Mouse (Mus musculus) spleen, postnatal 4 days (tissue): ENCODE data around the gene Matn3.

Experiments
- DNase-seq, 2 experiments: peaks; one replicate each; pipeline ENCODE4 v3.0.0; 2022; ENCODE audit warnings: low spot score in 2 of 2

The Matn3 gene

DNA sequence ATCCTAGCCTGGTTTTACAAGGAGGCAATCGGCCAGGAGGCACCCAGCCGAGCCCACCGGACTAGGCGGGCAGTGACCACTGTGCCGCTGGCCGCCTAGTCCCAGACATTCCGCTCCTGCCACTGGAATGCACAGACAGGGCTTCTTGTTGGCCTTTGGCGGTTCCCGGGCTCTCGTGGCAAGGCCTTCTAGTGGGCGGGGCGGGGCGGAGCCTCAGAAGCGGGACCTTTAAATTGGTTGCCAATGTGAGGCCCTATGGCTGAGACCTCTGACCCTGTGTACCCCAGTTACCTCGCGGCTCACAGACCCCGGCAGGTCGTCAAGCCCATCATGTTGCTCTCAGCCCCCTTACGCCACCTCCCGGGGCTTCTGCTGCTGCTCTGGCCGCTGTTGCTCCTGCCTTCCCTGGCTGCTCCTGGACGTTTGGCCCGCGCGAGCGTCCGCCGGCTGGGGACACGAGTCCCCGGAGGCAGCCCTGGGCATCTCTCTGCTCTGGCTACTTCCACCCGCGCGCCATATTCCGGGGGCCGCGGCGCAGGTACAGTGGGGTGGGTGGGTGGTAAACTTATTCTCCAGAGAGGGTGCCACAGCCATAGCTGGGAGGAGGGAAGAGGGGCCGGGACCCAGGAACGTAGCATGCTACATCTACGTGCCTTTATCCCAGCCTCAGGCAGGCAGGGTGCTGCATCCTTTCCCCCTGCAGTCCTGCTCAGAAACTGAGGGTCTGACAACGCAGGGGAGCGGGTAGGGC, at the start of gene Matn3:
Gene Matn3, plus strand, starts transcription at position 216 of the 751 bp plus-strand sequence.
- DNase-seq: peak; percentile 42 to 74

DNA sequence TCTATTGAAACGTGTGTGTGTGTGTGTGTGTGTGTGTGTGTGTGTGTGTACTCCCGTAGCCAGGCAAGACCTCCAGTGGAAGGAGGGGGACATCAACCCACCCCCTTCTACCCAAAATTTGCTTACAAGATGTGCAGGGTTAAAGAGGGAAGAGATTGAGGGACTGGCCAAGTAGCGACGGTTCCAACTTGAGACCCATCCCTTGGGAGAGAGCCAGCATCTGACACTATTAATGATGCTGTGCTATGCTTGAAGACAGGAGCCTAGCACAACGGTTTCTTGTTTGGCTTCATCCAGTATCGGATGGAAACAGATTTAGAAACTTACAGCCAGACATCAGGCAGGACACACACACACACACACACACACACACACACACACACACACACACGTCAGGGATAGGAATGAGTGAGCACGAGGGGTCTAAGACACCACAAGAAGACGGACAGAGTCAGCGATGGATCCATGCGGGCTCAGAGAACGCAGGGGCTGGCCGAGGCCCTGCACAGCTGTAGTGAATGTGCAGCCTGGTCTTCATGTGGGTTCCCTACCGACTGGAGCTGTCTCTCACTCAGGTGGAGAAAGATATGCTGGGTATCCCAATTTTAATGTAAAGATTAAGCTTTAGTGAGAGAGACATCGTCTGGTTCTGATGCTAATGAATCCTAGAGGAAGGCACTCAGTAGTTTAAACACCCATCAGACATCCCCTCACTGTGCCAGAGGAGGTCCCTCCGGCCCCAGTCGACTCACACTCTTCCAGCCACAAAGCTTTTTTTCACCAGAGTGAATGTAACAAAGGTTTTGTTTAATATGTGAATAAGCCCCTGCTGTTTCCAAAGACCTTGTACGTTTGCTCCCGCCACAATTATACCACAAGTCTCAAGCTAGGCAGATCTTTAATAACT, 48.6 kb upstream of the Matn3 start:
- DNase-seq: no peak

DNA sequence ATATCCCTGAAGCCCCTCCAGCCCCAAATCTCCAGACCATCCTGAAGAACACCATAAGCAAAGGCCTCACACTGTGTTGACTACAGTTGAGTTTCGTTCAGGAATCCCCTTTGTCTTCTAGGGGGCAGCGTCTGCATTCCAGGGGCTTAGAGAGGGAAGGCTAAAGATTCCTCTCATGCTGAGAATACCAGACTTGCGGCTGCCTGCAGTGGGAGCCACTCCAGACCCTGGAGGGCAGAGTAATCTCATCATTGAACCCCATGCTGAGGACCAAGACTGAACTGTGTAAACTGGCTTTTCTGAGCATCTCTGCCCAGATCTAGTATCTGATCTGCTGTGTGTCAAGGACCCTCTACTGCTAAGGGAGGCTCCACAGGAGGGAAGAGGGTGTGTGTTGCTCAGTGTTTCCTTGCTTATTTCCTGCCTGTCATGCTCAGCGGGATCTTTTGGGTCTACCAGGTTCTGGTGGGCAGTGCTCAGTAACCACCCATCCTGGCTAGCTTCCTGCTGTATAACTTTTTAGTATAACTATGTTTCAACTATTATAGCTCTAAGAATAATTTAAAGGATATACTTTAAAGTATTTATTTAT, 47.5 kb upstream of the Matn3 start:
- DNase-seq: no peak

DNA sequence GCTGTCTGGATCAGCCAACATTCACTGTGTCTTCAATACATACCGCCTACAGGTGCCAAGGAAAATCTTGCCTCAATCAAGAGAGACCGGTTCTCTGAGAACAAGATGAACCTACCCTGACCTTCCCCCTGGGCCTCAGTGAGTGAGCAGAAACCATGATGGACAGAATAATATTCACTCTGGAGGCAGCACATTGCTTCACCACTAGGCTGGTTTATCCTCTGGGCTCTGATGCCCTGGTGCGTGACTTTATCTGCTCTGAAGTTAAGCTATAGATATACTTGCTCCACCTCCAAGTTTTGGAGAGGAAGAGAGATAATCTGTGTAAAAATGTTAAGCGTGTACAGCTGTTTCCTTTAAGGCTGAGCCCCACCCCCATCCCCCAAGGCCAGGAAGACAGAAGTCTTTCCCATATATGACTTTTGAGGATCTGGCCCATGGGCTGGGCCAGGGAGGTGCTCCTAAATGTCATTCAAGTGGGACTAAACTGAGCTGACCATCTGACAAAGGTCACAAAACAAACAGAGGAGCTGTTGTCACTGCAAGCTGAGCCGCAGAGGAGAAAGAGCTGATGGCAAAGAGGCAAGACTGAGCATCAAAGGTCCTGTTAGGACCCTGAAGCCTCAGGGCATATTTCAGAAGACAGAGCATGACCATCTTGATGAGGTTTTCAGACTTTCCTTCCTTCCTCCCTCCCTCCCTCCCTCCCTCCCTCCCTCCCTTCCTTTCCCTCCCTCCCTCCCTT, 46.6 kb upstream of the Matn3 start:
- no peak for DNase-seq

DNA sequence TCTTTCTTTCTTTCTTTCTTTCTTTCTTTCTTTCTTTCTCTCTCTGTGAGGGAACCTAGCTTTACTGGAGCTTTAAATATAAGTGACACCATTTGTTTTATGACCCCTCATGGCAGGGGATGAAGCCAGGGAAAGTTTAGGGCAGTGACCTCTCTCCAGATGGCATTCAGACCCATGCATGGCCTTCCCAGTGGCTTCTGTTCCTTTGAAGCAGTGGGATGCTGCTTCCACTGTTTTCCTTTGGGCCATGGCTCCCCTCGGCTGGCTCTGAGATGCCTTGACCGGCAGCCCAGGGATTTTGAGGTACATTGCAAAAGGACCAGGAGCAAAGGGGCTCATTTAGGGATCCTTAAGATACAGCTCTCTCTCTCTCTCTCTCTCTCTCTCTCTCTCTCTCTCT, 45.8 kb upstream of the Matn3 start:
- DNase-seq: no peak

DNA sequence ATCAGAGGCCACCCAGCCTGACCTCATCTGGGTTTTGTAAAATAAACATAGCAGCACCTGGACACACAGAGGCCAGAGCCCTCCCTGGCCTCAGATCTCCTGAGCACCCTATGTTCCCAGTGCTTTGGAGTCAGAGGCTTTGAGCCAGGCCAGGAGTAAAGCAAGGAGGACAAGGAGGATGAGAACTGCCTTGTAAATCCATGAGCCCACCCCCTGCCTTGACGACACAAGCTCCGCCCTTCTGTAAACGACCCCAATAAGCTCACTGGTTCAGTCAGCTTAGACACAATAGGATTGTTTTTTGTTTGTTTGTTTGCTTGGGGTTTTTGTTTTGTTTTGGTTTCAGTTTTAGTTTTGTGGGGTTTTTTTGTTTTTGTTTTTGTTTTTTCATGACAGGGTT, 45.2 kb upstream of the Matn3 start:
- no peak for DNase-seq

DNA sequence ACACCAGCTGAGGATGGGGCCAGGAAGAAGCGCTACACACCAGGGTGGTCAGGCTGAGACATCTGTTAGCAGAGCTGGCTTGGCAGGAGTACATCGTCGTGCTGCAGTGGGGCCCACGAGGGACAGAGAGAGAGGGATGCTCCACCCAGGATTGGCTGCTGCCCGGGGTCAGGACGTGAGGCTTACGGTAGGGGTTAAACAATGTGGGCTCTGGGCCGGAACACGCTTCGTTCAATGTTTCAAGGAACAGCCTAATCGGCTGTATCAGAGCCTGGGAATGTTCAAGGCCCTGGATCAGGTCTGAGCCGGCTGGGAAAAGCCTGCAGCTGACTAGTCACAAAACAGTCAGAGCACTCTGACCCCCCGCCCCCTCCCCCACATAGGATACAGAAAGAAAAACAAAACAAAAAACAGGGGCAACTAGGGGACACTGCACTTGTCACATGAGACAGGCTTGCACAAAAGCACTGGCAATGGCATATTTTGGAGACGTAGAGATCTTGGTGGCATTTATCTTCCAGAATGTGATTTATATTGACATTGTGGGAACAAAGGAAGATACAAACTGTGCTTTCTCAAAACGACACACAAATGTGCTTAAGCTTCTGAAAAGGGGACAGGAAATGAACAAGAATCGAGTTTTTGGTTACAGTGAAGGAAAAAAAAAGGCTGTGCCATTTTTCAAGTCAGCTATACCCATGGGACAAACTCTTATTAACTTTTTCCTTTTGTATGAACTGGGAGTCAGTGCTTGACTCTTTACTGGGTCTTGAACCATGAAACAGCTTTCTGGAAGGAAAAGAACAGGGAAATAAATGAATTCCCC, 34.7 kb upstream of the Matn3 start:
- DNase-seq: no peak

DNA sequence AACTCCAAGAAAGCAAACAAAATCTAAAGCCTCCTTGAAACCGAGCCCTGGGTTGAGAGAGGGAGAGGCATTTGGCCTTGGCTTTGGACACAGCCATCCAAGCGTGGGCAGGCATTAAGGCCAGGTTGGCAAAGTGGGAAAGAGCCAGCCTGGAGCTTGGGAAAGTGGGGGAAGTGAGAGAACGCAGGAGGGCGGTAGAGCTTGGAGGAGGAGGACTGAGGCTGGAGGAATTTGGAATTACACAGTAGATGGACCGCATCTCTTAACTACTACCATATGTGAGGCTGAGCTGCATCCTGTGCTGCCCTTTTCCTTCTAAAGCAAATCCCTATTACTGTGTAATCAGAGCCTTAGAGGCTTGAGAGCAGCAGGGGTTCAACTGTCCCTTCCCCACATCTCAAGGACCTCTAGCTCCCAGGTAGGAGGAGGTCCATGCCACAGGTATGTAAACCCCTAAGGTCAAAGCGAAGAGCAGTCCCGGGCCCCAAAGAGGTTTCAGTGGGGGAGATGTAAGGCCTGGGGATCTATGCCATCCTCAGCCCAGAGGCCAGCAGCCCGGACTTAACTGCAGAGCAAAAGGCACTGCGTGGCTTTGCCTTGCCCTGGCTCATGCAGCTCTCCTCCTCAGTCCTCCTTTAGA, 33.9 kb upstream of the Matn3 start:
- DNase-seq: no peak

DNA sequence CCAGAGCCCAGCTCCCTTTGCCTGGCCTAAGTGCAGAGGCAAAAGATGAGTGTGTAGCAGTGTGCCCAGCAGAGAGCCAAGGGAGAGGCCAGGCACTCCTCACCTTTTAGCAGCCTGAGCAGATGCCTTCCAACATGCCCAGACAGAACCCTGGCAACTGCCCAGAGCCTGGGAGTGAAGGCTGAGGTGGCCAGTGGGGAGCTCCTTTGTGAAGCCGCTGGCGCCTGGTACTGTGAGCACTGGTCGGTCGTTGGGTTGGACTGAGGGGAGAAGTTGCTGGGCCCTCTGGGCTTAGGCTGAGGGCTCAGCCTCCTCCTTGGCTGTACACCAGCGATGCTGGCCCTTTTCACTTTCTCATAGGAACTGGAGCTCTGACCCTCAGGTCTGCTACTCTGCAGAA, 31.4 kb upstream of the Matn3 start:
- DNase-seq: no peak

DNA sequence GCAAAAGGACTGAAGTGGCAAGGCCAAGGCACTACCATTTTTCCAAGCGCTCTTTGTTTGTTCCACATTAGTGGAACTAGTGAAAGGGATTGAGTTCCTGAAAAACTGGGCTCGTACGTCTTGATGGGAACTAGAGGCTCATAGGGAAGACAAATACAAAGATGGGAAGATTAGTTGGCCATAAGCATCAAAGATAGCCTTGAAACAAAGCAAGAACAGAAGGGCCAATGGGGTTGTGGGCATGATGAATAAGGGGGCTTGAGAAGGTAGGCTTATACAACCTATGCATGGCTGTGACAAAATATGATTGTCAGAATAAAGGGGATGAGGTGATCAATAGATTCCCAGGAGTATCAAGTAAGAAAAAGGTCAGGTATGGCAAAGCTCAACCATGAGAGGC, 28.5 kb upstream of the Matn3 start:
- no peak for DNase-seq

DNA sequence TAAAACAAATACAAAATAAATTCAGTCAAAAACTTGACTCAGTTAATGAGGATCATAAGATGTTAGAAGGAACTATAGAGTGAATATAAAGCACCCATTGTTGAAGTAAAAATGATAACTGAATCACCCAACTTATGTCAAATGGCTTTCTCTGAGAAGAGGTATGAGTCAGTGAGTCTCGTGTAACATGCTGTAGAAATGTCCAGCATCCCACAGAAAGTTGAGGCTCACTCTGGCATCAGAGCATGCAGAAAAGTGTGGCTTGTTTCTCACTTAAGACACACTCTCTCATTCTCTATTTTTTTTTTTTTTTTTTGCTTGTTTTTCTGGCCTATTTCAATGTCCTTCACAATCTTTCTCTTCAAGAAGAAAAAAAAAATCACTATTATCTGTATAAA, 26.7 kb upstream of the Matn3 start:
- DNase-seq: no peak

DNA sequence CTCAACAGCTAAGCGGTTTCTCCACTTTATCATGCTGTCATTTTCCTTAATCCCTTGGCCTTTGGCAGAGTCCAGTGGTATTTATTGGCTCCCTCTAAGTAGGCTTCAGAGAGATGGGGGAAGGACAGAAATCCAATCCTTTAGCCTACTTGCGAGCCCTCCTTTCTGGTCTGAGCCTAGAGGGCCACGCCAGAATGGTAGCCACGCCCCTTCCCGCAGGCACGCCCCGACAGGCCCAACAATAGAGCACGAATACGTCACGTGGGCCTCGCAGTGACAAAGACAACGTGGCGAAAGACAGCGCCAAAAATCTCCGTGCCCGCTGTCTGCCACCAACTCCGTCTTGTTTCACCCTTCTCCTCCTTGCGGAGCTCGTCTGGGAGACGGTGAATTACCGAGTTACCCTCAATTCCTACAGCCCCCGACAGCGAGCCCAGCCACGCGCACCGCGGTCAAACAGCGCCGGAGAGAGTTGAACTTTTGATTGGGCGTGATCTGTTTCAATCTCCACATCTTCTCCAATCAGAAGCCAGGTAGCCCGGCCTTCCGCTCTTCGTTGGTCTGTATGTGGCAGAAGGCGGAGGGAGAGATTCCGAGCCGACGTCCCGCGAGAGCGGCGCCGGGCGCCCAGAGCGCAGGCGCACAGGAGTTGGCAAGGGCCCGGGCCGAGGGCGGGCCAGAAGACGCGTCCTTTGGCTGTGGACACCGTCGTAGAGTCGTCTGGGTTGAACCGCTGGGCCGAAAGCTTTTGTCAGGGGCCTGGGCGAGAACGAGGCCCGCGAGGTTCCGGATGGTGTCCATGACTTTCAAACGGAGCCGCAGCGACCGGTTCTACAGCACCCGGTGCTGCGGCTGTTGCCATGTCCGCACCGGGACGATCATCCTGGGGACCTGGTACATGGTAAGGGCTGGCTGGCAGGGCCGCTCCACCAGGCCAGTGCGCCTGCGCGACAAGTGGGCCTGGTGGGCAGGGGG, 26.0 kb upstream of the Matn3 start, which contains the start of gene Laptm4a:
Gene Laptm4a, plus strand, starts transcription at position 271 of the 975 bp plus-strand sequence.
- DNase-seq: peak; percentile 96 to 97

DNA sequence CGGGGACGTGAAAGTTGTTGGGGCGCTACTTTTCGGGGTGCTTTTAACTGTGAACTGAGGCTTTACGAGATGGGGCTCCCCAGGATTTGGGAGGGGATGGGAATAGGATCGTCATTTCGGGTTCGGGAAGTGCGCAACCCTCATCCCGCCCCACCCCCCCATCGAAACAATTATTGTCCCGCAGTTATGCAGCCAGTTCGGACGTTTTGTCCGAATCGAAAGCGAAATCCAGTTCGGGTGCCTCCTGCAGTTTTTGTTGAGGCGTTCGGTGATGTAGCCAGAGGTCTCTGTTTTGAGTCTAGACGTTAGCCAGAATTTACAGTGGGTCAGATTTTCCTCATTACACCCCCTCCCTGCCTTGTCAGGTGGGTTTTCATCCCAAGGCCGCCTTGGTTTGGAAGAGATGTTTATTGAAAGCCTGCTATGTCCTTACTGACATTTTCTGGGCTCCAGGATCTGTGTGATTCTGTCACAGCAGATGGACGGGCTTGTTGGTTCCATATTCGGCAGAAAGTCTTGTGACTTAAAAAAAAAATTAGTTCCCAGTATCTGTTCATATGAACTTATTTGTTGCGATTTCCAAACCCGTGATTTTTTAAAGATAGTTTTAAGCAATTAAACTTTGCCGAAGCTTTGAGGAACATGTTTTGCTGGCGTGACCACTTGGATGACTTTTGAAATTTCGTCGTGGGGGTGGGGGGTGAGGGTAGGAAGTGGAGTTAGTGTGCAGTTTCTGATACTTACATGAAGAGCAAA, 25.2 kb upstream of the Matn3 start:
- DNase-seq: no peak

DNA sequence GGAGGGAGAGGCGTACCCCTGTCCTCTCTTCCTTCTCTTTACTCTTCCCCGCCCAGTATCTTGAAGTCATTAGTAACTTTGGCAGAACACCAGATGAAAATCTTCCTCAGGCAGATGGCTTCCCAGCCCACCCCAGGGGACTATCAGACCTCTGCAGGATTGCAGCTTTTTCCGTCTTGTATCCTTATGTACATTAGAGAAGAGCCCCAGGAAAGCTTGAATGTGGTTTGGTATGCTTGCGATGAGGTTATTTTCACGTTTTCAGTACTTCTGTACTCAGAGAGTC, 24.7 kb upstream of the Matn3 start:
- peak; percentile 50 to 62 for DNase-seq

DNA sequence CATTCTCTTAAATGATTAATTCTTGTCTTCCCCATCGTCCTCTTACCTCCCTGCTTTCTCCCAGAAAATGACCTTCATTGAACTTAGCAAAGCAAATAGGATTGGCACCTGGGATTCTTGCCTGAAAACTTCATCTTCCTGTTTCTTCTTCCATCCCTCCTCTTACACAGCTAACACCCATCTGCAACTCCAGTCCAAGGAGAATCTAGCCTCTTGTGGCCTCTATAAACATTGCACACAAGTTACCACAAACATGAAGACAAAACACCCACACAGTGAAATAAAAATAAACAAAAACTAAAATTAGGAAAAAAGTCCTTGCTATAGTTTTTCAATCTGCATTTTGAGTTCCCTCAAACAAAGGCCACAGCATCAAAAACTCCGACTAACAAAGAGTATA, 24.1 kb upstream of the Matn3 start:
- no peak for DNase-seq

DNA sequence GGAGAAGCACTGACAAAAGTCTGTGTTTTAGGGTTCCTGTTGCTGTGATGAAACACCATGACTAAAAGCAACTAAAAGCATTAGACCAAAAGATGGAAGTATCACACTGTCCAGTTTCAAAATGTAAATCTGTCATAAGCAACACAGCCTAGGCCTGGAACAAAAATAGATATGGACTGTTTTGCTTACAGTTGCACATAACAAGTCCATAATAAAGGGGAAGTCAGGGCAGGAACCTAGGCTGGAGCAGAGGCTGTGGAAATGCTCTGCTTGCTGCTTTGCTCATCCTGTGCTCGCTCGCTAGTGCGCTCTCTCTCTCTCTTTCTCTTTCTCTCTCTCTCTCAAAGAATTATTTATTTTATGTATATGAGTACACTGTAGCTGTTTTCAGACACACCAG, 20.1 kb upstream of the Matn3 start:
- DNase-seq: no peak

DNA sequence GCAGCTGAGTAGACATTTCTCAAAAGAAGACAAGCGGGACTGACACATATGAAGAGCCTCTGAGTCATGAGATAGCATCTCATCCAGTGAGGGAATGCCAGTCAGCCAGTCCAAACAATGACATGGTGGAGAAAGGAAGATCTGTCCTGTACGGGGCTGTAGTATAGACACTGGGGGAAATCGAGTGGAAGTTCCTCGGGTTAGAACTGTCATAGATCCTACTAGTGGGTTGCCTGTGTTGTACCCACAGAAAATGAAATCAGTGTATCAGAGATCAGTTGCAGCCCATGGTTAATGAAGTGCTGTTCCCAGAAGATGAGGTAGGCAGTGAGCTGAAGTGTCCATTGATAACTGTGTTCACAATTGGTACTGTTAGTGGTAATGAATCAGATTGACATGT, 19.0 kb upstream of the Matn3 start:
- no peak for DNase-seq

DNA sequence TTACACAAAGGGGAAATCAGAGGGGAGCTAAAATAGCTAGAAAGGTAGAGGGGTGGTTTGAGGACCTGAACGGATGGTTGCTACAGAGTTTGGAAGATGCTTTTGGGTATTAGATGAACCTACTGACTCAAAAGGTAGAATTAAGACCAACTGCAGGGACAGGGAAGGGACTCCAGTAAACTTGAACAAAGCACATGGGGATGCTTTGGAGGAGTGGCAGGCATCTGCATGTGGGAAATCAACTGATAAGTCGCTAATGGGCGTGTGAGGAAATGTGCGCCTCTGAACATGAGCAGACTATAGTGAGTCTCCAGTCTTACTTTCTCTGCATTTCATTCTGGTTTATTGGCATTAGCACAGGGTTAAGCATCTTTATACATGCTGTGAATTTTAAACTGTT, 16.6 kb upstream of the Matn3 start:
- no peak for DNase-seq

DNA sequence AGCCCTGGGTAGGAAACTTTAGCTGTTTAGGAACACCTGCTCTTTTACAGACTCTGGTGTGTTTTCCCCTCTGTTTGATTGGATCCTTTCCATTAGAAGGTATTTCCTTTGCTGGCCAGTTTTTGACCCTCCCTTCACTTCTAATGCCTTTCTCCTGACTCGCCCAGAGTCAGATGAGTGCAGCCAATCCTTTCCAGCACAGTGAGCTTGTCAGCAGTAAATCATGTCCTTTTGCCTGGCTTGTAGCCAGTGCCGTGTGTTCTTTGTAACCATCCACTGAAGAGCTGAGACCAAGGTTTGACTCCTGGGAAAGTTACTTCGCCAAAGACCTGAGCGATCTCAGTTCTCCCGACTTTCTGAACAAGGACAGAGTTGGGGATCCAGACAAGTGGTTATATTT, 12.4 kb upstream of the Matn3 start:
- DNase-seq: no peak
